Mouse (Mus musculus): Measurements from ENCODE around the gene Ttc3.
"Not testable (repeated sequence)": the region's sequence is repeated elsewhere in the genome, so short reads cannot be mapped to it uniquely, and the experiment has no call there.

Ttc3 gene

DNA sequence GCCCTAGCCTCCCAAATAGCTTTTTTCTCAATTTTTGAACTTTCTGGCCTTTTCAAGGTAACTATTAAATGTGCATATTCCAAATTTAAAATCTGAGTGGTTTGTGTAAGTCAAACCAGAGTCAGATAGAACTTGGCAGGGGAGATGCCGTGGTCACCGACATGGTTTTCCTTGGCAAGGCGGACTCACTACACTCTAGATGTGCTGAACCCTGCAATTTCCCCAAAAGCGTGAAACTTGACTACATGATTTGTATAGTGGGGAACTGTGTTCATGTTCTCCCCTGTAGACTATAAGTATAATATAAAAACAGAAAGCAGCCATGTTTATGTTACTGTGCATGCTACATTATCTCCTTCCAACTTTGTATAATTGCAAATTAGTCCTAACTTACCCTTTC, 58.5 kb downstream of the Ttc3 start:
- DNase-seq (ENCODE audit: low spot score in 2 of 2), result no peak

DNA sequence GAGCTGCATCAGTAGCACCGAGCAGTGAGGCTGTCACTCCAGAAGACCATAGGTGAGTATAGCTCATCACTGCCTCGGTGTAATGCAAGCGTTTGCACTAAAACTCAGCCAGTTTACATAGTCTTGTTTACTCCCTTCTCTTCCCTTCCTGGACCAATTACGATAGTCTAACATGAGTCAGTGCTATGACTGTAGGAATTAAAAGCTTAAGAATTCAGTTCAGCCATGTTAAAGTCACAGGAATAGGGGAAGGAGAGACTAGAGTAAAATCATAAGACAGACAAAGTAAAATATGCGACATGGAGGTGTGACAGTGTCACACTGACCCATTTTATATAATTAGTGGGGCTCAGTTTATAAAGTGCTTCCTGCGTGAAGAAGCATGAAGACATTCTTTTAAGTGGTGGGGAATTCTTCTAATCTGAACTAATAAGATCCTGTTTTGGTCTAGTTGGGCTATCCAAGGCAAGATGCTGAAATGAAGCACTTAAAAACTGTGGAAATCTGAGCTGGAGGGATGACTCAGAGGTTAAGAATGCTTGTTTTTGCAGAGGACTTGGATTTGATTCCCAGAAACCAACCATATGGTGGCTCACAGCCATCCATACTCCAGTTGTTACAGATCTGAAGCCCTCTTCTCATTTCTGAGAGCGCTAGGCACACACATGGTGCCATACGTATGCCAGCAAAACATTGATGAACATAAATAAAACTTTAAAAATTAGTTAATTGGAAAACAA, 65.2 kb downstream of the Ttc3 start:
- no peak for DNase-seq (ENCODE audit: low spot score in 2 of 2)

DNA sequence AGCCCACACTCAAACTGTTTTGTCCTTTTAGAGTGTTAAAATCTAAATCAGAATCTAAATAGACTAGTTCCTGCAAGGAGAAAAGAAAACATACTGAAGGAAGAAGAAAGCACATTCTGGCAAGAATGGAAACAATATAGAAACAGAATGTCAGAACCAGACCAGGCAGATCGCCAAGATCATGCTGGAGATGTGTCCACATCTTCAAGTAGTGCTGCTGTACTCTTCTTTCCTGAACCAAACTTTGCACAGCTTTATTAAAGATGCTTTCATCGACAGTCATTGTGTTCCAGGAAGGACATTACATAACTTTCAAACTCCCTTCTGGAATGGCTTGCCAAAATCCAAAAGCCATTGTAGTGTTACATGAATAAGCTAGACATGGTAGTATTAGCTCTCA, 66.4 kb downstream of the Ttc3 start:
- no peak for DNase-seq (ENCODE audit: low spot score in 2 of 2)

DNA sequence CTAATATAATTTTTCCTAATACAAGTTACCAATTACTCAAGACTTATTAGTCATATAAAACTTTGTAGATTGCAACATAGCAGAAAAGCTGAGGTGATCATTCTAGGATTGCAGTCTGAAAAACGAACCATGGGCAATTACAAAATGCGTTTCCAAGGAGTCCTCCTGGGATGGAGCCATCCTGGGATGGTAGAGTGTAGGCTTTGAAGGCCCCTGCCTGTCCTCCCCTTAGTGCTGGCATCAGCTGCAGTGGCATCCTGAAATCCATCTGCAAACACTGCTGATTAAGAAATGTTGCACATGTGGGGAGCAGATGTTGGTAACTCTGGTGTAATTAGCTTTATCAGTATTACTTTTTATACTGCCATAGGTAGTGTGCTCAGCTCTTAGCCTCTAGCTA, 70.9 kb downstream of the Ttc3 start:
- DNase-seq (ENCODE audit: low spot score in 2 of 2), result no peak

DNA sequence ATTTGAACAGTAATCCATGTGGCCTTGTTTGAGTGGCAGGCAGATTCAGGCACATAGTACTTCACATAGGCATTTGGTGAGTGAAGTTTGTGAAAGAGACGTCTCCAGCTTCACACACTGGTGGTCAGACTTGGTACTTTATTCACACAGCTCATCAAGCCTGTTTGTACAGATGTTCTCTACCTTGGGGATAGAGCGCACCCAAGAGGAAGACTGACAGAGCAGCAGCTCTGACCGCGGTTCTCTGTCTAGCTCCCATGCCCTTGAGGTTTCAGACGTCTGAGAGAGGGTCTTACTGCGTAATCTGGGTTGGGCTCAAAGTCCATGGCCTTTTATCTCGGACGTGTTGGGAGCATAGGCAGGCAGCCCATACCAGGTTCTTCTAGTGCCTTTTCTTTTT, 78.7 kb downstream of the Ttc3 start:
- no peak for DNase-seq (ENCODE audit: low spot score in 2 of 2)

DNA sequence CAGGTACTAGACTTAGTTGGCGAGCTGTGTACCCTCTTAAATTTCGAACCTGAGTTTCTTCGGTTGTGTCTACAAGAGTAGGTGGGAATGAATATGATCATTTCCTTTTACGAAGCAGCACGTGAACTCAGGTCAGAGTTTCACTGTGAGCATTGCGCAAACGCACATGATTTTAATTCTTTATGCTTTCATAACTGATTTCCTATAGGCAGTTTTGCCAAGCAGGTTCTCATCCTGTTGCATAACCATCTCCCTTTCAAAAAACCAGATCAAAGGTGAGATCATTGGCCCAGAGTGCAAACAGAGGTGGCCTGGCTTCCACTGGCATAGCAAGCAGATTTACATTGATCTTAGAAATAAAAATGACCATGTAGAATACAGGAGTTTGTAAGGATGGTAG, 79.2 kb downstream of the Ttc3 start:
- DNase-seq (ENCODE audit: low spot score in 2 of 2), result no peak

DNA sequence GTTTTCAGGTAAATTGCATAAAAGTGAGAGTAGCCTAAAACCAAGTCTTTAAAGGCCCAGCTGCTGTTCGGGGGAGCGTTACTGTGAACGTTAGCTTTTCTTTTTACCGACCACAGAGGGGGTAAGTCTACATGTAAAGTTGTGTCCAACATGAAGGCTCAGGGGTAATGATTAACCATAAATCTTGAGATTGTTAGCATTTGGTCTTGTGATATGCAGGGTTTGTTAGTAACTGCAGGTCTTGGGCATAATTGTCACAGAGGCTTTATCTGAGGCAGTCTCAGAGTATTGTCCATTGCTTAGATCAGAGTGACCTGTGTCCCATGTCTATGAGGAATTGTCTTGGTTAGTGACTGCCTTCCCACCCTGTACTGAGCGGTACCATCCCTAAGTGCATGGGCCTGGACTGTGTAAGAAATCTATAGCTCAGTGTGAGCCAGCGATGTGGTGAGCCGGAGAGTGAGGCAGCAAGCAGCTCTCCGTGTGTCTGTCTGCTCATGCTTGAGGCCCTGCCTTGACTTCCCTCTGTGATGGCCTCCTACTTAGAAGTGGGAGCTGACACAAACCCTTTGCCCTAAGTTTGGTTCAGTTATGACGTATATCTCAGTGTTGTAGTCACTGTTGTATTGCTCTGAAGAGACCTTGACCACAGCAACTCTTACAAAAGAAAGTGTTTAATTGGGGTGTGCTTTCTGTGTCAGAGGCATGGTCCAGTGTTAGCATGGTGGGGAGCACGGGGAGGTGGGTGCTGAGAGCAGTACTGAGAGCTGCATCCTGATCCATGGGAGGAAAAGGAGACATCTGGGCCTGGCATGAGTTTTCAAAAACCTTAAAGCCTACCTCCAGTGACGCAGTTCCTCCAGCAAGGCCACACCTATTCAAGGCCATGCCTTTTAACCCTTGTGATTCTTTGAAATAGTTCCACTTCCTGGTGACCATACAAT, 81.4 kb downstream of the Ttc3 start:
- DNase-seq (ENCODE audit: low spot score in 2 of 2), result no peak

DNA sequence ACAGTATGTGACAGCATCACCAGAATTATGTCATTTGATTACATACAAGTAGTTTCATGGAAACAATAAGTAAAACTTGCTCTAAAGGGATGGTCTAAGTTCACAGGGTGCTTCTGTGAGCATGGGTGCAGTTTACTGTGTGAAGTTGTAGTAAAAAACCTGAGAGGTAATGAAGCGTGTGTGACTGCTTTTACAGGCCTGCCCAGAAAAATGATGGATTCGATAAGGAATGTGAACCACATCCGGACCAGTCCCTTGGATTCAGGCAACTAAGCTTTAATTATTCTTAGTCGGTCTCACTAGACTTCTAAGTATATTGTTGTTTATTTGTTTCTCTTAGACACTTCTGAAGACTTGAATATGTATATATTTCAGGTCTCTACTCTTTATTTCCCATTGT, 82.3 kb downstream of the Ttc3 start:
- DNase-seq (ENCODE audit: low spot score in 2 of 2), result no peak

DNA sequence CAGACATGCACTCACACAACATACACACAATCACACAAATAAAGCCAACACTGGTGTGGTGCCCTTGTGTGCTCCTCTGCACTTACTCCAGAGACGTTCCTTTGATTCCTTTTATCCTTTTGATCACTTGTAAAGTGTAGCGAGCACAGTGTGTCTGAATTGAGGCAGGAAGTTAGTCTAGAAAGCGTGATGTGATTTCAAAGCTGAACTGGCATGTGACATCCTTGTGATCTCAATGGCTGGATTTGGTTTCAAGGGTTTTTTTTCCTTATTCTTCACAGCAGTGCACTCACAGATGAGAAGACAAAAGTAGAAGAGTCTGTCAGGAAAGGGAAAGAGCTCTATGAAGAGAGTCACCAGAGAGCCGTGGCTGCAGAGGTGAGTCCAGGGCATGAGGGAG, 83.7 kb downstream of the Ttc3 start:
- no peak for DNase-seq (ENCODE audit: low spot score in 2 of 2)

DNA sequence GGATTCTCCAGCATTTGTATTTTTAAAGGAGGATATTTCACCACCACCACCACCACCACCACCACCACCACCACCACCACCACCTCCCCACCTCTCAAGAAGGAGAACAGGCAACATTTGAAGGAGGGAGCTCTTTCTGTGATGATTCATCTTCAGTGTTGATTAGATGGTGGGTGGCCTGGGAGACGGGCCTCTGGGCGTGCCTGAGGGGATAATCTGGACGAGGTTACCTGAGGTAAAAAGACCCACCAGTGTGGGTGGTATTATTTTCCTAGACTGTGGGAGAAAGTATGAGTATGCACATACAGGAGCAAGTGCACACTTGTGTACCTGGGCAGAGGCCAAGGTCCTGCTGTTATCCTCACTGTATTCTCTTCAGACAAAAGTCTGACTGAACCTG, 93.6 kb downstream of the Ttc3 start:
- no peak for DNase-seq (ENCODE audit: low spot score in 2 of 2)

DNA sequence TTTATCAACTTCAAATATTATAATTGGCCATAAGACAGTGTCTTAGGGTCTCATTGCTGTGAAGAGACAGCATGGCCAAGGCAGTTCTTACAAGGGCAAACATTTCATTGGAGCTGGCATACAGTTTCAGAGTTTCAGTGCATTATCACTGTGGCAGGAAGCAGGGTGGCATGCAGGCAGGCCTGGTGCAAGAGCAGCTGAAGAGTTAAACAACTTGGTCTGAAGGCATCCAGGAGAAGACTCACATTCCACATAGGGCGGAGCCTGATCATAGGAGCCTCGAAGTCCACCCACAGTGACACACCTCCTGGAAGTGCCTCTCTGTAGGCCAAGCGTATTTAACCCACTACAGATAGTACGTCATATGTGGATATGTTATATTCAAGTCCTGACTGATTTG, 95.5 kb downstream of the Ttc3 start:
- no peak for DNase-seq (ENCODE audit: low spot score in 2 of 2)

DNA sequence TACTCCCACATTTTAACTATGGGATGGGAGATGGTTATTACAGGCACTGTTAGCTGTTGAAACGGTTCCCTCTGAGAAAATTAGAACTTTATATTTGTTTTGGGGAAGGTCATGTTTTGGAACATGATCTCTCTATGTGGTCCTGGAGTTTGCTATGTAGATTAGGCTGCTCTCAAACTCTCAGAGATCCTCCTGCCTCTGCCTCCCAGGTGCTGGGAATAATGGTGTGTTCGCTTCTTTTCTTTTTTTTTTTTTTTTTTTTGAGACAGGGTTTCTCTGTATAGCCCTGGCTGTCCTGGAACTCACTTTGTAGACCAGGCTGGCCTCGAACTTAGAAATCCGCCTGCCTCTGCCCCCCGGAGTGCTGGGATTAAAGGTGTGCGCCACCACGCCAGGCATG, 95.9 kb downstream of the Ttc3 start:
- not testable (repeated sequence) for DNase-seq (ENCODE audit: low spot score in 2 of 2)

DNA sequence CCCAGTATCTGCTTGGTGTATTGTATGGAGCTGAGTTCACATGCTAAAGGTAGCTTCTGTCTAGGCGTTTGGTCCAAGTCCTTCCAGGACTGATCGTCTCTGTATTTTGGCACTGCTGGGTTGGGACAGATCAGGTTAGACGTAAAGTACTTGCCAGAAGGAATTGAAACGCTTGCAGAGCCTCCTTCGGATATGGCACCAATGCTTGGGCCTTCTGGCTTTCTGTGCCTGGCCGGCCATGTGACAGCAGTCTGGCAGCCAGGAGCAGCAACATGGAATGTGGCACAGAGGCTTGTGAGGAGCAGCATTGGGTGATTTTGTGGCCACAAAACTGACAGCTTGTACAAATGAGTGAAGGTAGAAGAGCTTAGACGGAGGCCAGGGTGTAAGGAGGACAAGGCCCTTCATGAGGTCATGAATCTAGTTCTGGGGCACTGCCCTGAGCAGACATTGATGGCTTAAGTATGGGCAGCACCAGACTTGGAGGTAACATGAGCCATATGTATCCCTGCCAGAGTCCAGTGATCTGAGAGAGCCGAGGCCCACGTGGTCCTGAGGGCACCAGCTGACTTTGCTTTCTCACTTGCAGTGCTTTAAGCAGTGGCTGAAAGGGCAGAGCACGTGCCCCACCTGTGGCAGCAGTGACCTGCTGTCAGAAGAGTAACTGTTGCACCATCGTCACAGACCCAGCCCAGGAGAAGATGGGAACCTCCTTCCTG, 97.1 kb downstream of the Ttc3 start:
- no peak for DNase-seq (ENCODE audit: low spot score in 2 of 2)

DNA sequence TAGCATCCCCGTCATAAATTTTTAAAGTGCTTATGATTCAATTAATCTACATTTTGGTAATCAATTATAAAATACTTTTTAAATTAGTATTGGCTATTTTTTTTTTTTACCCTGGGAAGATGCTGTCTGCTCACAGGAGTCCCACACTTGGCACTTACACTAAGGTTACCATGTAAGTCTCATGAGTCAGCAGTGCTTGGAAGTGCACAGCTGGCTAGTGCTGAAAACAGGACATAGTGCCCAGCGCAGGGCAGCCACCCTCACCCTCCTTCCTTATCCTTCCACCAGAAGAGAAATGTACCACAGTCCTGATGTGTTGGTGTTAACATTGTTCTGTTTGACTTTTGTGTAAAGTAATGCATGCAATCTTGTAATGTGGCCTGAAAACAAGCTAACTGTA, 98.0 kb downstream of the Ttc3 start:
- DNase-seq (ENCODE audit: low spot score in 2 of 2), result no peak

DNA sequence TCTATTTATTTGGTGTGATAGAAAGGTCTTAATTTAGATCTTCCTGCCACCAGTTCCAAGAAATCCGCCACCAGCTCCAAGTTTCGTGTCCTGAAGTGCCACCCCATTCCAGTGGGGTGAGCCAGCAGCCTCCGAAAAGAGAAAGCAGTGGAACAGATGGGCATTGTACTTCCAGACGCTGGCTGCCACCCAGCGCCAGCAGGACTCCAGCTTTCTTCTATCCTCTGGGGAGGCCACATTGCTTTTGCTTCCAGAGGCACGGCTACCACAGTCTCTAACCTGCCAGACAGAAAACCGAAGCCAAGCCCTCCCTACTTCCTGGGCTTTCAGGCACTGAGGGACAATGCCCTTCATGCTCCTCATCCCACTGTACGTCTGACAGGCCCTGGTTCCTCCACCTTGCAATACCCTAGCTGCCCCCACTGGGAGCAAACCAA, 102.1 kb downstream of the Ttc3 start:
- DNase-seq (ENCODE audit: low spot score in 2 of 2), result peak; percentile 69 to 84

DNA sequence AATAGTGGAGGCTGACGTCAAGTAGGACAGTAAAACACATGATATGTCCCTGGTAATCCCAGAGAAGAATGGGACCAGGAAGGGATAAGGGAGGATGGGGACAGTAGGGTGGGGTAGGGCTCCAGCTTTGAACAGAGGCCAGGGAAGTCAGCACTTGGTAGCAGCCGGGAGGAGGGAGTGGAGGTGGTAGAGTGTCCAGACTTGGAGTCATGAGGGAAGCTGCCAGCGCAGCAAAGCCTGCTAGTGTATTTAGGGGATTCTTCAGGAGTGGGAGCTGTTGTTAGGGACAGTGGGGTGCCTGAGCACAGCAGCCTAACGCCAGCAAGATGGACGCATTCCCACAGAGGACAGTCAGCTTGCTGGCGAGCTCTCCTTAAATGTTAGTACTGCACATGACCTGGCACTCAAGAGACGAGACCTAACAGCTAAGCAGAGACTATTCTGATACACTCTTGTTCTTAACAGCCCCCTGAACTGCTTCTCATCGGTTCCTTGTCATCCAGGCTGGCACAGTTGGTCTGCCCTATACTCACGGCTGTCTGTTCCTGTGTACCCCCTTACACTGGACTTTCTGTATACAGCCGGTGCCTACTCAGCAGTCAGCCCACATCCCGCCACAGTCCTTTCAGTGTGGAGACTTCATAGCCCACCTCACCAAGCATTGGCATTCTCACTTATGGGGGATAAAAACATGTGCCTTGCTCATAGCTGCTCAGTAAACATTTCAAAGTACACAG, 102.8 kb downstream of the Ttc3 start:
- peak; percentile 33 to 62 for DNase-seq (ENCODE audit: low spot score in 2 of 2)

DNA sequence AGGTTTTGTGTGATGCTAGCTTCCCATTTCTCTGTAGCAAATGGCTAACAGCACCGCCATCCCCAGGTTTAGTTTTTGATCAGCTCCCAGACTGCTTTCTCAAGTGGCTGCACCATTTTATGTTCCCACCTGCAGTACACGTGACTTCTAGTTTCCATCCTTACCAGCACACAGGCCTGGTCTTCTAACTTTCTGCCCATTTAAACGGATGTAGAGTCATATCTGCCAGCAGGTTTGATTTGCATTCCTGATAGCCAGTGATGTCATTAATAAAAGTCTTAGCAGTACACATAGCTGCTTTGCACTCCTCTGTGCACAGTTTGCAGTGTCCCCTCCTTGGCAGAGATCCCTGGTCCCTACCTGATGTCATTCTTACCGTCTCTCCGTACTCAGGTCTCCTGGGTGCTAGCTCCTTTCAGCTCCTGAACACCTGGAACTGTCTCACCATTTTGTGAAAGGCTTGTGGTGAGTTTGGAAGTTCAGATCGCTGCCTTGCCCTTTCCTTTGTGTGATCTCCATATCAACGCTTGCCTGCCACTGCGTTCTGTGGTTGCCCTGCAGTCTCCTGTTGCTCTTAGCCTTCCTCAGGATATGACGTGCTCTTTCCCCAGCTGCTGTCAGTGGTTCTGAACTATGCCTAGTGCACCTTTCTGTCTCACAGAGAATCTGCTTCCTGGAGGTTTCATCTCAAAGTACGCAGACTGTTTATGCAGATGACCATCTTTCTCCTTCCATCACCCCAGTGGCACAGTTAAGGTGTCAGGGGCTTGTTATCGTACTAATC, 114.5 kb downstream of the Ttc3 start:
- no peak for DNase-seq (ENCODE audit: low spot score in 2 of 2)

DNA sequence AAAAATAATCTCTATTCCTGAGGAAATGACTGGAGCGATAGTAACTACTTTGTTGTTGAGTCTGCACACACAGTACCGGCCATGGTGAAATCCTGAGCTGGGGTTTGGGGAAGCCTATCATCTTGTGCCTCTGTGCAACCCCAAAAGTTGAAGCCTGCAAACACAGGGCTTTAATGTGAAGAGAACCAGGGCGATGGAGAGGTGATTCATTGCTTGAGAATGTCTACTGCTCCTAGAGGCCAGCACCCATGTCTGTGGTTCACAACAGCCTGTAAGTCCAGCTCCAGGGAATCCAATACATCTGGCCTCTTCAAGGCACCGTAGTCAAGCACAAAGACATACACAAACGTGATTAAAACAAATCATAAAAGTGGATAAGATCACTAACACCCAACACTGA, 116.9 kb downstream of the Ttc3 start:
- no peak for DNase-seq (ENCODE audit: low spot score in 2 of 2)

DNA sequence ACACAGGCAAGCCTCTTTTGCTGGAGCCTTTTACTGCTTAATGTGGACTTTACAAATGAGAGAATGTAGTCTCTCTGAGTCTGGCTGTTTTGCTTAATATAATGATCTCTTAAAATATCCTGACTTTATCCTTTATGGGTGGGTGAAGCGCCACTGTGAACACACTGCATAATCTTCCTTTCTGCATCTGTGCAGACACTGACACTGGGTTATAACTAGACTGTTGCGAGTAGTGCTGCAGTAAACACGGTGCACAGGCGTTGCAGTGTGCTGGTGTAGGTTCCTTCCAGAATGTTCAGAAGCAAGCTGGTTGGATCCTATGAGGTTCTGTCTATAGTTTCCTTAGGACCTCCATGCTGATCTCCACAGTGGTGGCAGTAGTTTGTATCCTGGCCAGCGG, 118.9 kb downstream of the Ttc3 start:
- DNase-seq (ENCODE audit: low spot score in 2 of 2), result no peak

DNA sequence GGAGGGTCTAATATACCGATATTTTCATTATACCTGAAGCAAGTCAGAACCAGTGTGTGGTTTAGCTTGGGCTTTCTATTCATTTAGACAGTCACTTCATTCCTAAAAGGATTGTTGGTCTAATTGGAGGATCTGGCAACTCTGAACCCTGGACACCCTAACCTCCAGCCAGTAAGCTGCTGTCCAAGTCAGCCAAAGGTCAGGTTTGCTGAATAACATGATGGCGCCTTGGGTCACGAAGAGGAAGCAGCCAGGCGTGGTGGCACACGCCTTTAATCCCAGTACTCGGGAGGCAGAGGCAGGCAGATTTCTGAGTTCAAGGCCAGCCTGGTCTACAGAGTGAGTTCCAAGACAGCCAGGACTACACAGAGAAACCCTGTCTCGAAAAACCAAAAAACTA, 126.8 kb downstream of the Ttc3 start:
- DNase-seq (ENCODE audit: low spot score in 2 of 2), result not testable (repeated sequence)

DNA sequence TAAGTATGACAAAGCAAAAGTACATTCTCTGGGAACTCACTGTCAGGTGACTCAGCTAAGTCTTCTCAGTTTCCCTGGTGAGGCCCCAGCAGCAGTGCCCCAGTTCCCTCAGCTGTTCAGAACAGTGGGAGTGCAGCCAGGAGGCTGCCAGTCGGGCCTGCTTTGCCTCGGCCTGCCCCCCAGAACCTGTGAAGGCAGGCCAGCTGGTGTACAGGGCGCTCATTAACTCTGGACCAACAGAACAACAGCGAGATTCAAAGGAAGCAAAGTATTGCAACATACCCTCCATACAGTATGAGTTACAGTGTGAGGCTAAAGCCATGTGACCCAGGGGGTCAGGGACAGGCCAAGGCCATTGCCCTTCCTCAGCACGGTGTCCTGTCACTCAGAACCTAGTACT, 127.5 kb downstream of the Ttc3 start:
- DNase-seq (ENCODE audit: low spot score in 2 of 2), result peak; percentile 36 to 66
